Mouse (Mus musculus) cerebellum, adult 11 months (tissue): ENCODE measurements around the gene Klhdc3.
A peak's percentile ranks its signal among the peaks of the same experiment; 100 is the strongest.

Experiments
- DNase-seq: peaks from one replicate; pipeline ENCODE4 v3.0.0; 2022

Gene Klhdc3

DNA sequence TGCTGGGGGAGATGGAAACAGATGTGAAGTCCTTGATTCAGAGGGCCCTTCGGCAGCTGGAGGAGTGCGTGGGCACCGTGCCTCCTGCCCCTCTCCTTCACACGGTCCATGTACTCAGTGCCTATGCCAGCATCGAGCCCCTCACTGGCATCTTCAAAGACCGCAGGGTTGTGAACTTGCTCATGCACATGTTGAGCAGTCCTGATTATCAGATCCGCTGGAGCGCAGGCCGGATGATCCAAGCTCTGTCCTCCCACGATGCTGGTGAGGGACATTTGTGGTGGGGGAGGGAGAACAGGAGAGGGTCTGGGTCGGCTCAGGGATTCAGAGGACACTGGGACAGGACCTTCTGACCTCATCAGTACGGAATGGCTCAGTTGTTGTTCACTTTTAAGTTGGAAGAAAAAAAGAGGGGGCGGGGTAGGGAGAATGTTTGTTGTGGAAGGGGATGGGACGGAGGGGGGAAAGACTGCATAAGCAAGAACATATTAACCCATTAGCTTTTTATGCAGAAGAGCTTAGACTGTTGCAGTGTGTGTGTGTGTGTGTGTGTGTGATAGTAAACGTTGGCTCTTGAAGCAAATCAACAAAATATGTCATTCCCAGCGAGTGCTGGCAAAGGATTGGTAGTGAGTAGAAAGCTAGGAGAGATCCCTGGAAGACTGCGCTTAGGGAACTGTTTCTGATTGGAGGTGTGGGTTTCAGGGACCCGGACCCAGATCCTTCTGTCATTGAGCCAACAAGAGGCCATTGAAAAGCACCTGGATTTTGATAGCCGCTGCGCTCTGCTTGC, 28.8 kb downstream of the Klhdc3 start:
- no peak for DNase-seq

DNA sequence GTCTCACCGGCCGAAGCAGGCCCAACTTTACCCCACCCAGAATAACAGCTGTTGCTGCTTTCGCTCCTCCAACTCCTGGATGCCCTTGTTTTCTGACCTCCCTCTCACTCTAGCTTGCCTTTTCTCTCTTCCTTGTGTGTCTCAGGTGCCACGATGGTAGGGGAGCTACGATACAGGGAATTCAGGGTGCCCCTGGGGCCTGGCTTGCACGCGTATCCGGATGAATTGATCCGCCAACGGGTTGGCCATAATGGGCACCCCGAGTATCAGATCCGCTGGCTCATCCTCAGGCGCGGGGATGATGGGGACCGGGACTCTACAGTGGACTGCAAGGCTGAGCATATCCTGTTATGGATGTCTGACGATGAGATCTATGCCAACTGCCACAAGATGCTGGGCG, 29.4 kb downstream of the Klhdc3 start:
- DNase-seq: no peak

DNA sequence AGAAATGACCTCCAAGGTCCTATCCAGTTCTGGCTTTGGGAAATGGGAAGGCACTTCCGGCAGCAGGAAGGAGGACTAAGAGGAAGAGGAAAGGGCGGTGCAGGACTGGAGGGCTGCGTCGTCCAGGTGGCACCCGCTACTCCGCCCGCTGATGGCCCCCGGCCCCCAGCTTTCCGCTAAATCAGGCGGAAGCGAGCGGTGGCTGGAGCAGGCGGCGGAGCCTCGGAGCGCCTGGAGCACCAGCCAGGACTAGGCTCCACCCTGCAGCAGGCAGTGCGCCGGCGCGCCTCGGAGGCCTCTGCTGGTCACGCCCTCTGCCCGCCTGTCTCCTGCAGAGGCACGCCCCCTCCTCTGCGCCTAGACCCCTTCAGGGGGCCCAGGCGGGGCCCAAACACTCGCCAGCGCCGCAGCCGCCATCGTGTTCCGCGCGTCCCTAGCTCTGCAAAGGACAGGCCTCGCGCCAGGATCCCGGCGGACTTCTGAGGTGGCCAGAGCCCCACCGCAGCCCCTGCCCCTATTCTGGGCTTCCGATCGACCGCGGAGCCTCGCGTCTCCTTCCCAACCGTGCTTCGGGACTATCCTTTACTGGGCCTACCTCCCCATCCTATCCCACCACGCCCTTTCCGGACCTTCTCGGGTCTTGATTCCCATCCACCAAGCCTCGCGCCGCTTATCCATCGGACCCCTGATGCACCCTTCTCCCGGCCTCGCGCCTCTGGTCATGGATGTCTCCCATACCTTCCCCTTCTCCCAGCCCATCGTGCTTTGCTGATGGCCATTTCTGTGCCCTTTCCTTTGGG, 30.3 kb downstream of the Klhdc3 start, which contains the start of gene Cul7:
Gene Cul7, plus strand, starts transcription at position 106 of the 800 bp plus-strand sequence.
- peak; percentile 85 for DNase-seq

DNA sequence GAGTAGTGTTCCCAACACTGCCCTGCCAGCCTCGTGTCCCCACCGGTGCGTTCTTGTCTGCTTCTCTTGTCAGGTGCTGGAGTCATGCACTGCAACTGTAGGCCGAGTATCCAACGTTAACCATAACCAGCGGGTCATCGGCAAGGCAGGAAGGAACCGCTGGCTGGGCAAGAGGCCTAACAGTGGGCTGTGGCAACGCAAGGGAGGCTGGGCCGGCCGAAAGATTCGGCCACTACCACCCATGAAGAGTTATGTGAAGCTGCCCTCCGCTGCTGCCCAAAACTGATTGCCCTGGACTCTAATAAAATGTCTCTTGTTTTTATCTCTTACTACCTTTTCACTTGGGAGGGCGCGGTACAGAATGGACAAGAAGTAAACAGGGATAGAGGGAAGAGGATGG, 30.9 kb downstream of the Klhdc3 start:
- DNase-seq: no peak

DNA sequence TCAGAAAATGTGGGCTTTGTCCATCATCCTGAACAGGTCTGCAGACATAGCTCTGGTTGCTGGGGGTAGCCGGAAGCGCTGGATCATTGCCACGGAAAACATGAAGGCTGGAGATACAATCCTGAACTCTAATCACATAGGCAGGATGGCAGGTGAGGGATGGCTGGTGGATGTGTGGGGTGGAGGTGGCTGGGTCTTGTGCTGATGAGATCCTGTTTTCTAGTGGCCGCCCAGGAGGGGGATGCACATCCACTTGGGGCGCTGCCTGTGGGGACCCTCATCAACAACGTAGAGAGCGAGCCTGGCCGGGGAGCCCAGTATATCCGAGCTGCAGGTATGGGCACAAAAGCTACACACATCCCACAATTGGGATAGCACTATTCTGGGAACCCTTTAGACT, 32.3 kb downstream of the Klhdc3 start:
- DNase-seq: no peak

DNA sequence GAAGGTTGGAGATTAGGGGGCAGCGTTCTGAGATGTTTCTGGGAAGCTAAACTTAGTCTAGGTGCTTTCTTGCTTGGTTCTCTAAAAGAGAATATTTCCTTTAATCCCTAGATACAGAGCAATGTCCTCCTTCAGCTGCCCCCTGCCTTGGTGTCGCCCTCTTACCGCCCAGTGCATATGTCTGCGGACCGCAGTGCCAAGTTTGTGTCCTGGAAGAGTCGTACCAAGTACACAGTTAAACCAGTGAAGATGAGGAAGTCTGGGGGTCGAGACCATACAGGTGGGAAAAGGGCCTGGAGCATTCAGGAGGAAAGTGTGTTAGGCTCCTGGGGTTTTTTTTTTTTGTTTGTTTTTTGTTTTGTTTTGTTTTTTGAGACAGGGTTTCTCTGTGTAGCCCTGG, 33.4 kb downstream of the Klhdc3 start:
- no peak for DNase-seq

DNA sequence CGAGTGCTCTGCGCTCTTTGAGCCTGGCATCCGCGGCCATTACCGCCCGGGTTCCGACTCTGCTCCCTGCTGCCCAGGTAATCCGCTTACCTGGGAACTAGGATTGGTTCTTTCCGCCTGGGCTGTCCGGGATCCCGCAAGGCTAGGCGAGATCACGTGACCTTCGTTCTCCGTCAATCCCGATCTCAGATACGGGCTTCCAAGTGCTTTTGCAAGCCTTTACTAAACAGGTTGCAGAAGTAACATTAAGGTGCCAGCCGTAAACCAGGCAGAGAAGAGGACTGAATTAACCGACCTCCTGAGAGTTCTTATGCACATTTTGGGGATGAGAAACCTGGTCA, 34.4 kb downstream of the Klhdc3 start:
- DNase-seq: no peak

DNA sequence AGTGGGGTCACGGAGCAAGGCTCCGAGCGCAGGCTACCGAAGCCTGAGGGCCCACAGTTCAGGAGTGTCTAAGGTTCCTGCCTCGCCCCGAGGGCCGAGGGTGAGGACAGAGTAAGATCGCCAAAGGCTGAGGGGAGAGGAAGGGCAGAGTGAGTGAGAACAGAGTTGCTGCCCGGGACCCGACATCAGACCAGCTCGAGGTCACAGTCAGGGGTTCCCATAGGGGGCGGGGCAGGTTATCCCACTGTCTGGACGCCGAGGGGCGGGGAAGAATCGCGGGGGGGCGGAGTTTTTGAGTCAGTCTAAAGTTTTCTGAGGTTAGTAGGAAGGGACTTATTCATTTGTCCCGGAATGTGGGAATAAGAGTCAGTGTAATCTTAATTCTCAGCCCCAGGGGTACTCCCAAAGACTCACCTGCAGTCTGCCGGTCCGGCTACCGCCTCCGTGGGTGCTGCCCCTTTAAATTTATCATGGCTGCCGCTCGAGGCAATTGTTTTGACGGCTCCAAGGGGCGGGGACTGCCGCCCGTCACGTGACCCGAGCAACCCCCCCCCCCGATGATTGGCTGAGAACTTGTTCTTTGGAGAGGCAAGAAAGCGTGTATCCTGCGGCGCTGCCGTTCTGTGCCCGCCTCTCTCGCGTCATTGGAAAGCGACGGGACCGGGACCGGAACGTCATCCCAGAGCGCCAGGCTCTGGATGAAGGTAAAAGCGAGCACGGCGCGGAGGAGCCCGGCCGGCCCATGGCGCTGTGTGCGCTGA, 35.0 kb downstream of the Klhdc3 start, which contains the start of the genes Klc4 and Mrpl2:
Gene Klc4, minus strand, starts transcription at position 462 of the 761 bp plus-strand sequence.
Gene Mrpl2, plus strand, starts transcription at position 669 of the 761 bp plus-strand sequence.
- DNase-seq: peak; percentile 98

DNA sequence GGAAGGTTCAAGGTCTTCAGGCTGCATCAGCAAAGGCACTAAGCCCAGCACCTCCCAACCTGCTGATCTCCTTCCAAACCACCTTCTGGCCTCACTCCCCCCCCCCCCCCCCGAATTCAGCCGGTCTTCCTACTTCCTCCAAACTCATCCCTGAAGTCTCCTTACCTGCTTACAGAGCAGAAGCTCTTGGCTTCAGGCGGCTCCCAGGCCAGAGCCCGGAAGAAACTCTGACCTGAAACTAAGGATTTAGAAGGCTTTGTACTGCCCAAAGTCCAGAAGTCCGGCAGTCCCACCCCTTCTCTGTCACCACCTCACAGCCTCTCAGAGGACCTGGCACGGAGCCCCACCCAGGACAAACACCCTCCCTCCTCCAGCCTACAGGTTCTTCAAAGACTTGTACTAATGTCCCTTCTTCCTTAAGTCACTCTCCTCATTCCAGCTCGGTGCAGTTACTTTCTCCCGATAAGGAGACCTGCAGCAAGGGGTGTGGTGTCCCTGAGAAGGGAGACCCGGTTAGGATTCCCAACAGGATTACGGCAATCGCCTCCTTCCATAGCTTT, 35.7 kb downstream of the Klhdc3 start:
- DNase-seq: peak; percentile 57

DNA sequence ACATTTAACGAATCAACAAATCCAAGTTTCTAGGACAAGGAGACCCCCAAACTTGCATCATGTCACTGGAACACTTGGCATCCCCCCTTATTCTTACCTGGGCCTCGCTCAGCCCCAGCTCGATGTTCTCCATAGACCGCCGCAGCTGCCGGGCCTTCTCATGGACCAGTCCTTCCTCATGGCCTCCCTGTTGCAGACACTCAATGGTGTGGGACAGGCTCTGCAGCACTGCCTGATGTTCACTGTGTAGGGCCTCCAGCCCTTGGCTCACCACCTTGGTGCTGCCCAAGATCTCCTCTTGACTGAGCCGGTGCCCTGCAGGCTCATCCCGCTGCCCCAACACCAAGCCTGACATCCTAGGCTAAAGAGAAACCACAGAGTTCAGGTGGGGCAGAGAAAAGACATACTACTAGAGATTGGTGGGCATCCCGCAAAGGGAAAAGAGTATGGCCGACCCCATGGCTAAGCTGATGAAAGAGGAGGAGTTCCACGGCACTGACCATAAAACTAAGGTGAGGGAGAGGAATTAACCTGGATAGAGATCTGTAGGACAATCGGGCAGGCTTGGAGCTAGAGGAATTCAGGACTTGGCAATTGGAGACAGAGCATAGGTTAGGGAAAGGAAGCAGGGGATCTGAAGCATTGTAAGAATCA, 36.4 kb downstream of the Klhdc3 start:
- DNase-seq: no peak

DNA sequence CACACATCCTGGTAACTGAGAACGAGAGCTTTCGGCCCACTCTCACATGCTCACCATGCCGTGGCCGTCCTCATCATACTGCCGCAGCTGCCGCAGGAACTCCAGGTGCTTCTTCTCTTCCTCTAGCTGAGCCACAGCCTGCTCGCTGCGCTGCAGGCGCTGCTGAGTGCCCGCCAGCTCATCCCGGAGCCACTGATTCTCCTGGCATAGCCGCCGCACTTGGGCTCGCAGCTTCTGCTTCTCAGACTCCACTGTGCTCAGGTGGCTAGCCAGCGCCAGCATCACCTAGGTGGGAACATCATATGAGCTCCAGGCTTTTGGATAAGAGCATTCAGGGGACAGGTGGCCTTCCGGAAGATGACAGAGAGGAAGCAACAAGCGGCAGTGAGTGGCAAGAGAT, 38.7 kb downstream of the Klhdc3 start:
- DNase-seq: no peak

DNA sequence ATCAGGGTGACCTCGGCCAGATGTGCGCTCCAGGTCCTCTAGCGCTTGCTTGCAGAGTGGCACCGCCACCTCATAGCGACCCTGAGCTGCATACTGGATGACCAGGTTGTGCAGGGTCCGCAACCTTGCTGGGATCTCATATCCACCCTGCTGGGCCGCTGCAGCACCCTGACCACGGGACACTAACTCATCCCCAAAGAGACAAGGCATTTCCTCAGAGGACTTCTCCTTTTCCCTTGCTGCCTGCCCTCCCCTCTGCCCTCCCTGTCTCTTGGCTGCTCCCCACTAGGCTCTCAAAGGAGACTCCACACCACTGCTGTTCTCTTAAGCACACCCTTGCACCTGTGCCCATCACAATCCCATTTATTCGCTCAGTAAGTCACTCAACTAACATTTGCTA, 40.8 kb downstream of the Klhdc3 start:
- DNase-seq: no peak

DNA sequence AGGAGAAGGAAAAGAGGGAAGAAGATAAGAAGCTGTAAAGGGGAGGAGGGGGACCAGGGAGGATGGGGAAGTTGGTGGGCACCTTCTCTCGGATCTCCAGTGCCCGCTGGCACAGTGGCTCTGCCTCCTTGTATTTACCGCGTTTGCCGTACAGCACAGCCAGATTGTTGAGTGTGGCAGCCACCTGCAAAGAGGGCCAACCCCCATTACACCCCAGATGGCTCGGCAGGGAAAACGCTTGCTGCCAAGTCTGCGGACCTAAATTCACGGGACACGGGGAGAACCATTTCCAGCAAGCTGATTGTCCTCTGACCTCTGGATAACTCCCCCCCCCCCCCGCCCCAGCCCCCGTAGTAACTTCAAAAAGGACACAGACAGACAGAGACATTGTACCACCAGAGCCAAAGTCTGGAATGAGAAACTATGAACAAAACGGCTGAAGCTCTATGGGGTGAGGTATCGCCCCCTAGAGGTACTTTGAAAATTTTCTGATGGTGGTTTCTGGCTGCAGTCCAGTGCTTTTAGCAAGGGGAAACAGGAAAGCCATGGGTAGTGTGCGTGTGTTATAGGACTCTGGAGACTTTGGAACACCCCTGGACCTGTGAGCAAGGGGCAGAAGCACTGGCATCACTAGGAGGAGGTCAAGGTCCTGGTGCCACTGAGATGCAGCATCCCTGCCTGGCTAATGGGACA, 43.7 kb downstream of the Klhdc3 start:
- DNase-seq: peak; percentile 72

DNA sequence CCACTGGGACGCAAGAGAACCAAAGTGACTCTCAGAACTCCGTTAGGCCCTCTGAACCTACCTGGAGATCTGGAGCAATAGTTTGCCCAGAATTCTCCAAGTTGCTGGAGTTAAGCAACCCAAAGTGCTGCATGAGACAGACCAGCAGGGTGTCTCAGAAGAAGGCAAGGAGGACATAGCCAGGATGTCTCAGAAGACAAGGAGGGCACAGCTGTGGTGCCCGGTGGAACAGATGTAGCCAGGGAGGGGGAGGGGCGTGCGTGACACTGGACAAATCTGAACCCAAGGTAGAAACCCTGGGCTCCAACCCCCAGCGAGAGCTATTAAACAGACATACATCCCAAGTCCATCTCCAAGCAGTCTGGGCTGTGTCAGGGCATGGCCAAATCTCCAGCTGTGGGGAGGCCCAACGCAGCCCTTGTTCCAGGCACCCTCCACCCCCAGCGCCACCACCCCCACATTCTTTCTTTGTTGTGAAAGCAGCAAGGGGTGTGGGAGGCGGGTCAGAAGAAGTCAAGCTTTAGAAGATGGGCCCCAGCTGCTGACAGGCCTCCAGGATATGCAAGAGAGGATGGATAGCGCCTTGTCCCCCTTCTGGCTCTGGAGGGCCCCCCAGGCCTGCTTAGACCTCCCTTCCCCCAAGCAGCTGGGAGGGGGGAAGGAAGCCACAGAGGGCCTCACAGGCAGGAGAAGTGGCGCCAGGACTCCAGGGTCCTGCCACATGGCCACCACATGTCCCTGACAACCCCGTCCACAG, 50.9 kb downstream of the Klhdc3 start:
- no peak for DNase-seq

DNA sequence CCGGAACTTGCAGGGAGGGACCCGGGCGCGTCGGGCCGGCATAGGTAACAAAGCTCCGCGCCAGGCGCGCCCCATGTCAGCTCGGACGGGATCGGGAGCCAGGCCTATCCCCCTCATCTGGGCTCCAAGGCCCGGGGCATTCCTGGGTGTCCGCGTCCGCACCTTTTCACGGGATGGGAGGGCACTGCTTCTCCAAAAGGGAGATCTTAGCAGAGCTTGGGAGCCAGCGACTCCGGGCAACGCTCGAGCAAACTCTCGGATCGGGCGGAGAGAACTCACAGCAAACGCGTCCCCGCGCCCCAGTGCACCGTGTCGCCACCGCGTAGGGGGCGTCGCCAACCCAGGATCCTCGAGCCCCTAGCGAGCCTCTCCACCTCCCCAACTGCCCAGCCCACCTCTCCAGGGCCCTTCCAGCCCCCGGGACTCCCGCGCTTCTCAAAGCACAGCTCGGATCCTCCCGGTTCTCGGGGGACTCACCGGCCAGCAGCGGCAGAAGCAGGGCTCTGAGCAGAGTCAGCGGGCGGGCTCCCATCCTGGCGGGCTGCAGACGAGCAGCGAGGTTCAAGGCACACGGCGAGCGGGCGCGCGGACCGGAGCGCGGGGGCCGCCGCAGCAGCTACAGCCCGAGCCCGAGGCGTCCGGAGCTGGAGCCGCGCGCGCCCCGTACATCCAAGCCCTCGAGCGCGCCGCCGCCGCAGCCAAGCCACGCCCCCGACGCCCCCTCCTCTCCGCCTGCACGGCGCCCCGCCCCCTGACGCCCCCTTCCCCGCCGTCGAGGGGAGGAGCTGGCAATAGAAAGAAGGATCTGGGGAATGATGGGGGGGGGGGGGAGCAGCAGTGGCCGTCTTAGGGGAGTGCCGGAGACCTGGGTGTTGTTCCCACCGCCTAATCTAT, 51.7 kb downstream of the Klhdc3 start, which contains the start of gene Ptk7:
Gene Ptk7, minus strand, starts transcription at position 714 of the 894 bp plus-strand sequence.
- DNase-seq: peak; percentile 50

DNA sequence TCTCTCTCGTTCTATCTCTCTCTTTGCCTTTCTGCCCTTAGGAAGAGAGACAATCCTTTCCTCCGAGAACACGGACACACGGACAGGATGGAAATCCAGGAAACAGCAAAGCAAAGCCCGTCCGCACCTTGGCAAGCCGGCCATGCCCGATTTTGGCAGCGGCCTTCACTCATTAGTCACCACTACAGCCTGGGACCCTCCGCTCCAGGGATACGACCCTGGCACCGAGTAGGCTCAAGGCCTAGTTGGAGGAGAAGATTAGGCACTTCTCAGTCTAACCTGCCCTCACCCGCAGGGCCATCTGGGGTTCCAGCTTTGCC, 52.3 kb downstream of the Klhdc3 start:
- no peak for DNase-seq

DNA sequence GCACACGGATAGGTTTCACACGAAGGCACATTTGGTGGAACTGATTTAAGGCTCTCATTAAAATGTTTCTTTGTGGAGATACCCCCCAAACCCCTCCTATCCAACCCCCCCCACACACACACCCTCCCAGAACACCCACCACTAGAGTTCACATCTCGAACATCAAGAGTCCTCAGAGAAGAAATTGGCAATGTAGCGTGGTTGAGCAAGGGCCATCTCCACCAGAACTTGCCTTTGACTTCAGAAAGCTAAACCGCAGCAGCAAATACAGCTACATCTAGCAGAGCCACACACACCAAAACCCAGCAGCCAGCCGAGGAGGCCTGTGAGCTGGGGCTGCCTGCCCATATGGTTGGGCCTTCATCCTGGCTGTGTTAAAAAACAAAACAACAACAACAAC, 53.3 kb downstream of the Klhdc3 start:
- DNase-seq: no peak

DNA sequence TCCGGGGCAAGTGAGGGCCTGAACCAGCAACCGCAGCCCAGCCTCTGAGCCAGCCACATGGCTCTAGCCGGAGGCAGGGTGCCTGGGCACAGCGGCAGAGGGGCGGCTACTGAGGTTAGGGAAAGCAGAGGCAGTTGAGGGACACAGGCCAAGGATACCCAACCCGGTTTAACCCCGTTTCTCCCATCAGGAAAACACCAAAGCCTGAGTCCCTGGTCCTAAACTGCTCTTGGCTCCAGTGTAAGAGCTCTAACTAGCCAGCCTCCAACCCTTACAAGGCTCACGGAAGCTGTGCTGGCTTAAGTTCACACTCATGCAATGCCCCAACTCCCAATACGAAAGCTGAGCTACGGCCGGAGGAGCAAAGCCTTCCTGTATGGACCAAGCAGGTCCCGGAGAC, 56.1 kb downstream of the Klhdc3 start:
- DNase-seq: no peak
